Mouse (Mus musculus) v-Abl transformed pro-B cells (cell line): ENCODE data around the gene Rilpl1.

Experiments used
- in situ Hi-C, 2 experiments: fragments of 400-800 bp; cut with MboI; formaldehyde crosslinking; loops; one replicate each; pipeline ENCODE4 v1.15.1; 2025; ENCODE audit not compliant: unreplicated experiment in 2 of 2

The Rilpl1 gene

DNA sequence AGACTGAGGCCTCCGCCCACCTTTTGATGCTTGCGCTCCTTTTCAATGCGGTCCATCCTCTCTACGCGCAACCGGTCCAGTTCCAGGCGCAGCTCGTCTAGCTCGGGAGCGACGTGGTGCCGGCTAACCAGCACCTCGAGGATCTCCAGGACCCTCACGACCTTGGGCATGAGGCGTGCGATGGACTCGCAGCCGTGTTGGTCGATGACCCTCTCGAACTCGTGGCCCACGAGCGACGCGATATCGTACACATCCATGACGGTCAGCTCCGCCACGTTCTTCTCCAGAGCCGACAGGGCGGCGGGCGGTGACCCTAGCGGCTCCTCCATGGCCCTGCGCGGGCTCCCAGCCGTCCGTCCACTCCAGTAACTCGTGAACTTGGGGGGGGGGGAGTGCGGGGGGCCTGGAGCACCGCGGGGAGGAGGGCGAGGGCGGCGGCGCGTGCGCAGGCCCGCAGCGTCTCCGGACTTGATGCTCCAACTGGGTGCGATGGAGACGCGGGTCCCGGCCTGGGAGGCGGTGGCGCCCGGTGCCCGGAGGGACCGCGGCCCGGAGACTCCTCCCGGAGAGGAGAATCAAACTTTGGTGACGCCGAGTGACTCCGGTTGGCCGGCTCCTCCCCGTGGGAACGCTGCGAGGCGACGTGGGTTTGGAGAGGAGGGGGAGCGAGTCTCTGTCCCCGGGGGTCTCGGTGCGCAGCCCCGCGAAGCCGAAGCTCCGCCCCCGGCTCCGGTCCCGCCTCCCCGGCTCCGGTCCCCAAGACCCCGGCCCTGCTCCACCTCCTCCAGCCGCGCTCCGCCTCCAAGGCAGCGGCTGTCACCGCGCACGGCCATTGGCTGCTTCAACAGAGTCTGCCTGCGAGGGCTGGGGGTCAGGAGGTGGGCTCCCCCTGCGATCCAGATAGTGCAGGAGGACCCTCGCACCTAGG lies at the start of gene Rilpl1:
Gene Rilpl1 (minus strand): TSS at position 737 of the 928 bp plus-strand sequence.
- in situ Hi-C loops = loop anchor here (5.0 kb wide), 2 partner anchors 39 to 94 kb away; partner anchors contain the start of gene Kmt5a (in 1 of the 2)

DNA sequence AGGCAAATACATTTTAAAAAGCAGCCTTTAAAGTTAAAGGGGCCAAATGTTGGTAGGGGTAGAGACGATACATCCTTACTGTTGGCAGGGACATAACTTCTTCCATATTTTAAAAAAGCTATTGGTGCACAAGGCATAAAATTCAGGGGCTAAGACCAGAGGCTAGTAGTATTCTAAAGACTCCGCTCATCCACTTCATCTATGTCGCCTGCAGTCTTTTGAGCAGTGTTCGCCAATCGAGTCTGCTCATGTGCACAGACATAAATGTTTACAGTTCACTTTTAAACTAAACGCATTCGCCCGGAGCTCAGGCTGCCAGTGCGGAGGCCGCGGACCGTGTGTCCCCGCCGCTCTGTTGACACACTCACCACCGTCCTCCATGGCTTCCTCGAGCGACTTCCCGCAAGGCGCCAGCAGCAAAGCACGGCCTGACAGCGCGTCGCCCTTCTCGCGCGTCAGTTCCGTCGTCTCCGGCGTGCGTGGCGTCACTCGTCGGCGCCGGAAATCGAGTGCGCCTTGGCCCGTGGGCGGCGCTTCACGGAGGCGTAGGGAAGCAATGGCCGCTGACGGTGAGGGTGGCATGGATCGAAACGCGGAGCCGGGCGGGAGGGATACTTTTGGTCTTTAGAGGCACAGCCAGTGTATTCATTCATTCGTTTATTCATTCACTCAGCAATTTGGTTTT lies 47.6 kb upstream of the Rilpl1 start, which contains the start of the genes Eif2b1 and Gtf2h3:
Gene Eif2b1 (minus strand): TSS at position 499 of the 685 bp plus-strand sequence.
Gene Gtf2h3 (plus strand): TSS at position 508 of the 685 bp plus-strand sequence.
- in situ Hi-C loops = no loop called here

DNA sequence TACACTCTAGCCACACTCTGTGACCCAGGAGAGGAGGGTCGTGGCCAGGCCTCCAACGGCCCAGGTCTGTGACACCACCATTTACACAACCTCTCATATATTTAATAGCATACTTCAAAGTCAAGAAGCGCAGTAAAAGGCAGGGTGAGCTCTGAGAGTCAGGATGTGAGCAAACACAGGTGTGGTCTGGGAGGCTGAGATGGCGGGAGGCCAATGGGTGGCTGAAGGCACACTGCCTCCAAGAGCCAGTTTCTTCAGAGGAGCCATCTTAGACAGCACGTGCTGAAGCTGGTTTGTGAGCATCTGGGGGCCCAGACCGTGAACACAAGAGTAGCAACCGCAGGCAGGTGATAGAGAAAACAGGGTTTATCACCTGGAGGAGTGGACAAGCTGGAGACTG lies 44.3 kb upstream of the Rilpl1 start:
- in situ Hi-C loops = no loop called here

DNA sequence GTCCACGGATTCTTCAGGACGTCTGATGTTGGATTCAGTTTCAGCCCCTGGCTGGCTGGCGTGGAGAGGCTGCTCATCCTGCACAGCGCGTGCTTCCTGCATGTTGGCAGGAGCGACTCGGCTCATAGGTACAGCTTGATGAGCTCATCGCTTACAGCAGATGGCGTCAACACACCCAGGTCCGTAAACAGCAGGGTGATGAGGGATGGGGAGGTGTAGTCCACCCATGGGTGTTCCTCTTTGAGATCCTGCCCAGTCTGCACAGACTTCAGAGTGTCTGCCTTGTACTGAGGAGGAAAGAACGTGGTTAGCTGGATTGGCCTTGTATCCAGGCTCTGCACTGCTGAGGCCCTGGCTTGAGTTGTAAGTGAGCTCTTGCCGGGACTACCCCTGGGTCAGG lies 39.9 kb upstream of the Rilpl1 start:
- in situ Hi-C loops = no loop called here

DNA sequence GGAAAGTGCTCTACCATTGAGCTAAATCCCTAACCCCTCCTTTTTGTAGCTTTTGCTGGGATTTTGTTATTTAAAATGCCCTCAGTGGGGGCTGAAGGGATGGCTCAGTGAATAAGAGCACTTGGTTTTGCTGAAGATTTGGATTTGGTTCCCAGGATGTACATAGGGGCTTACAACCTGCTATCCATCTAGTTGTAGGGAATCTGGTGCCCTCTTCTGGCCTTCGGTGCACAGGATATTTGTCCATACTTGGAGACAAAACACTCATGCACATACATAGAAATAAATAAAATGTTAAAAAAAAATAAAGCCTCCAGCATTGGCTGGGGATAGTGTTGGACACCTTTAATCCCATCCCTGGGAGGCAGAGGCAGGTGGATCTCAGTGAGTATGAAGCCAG lies 24.0 kb upstream of the Rilpl1 start:
- in situ Hi-C loops = no loop called here

DNA sequence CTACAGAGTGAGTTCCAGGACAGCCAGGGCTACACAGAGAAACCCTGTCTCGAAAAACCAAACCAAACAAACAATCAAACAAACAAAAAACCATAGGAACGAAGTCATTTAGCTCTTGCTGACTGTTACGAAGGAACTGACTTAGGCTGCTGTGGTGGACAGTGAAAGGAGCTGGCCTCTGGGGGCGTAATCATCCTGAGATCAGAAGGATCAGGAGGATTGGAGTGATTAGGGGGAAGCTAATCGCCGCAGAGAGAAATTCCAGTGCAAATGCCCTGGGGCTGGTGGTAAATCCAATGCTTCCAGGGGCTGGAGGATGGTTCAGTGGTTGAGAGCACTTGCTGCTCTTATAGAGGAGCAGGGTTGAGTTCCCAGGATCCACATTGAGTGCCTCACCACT lies 22.4 kb upstream of the Rilpl1 start:
- in situ Hi-C loops = loop anchor here in 1 of 2 experiments (5.0 kb wide), 1 partner anchor 196 kb away; no protein-coding TSS in a partner anchor

DNA sequence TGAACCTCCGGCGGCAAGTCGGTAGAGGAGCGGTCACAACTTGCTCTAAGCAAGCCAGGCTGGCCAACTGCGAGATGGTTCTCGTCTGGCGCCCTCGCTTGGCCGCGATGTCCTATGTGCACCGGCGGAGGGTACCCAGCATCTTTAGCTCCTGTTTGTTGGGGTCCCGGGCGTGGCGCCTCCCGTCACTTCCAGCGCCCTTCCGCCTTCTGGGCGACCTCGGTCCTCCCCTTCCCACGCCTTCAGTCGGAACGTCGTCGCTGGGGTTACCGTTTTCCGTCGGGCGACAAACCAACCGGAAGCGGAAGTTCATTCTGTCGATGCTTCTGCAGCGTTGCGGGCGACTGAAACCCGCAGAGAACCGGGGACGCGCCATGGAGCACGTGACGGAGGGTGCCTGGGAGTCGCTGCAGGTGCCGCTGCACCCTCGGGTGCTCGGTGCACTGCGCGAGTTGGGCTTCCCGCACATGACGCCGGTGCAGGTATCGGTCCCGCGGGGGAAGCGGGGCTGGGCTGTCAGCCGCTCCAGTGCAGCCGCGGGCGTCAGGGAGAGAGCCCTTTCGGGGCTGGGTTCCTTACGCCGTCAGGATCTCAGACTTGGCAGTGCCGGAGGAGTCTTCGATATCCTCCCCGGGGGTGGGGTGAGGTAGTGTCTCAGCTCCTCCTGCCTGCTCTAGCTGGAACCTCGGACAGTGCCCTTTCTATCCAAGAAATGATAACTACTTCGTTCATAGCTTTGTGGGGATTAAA lies 21.5 kb upstream of the Rilpl1 start, which contains the start of gene Ddx55:
Gene Ddx55 (plus strand): TSS at position 307 of the 750 bp plus-strand sequence.
- in situ Hi-C loops = loop anchor here in 1 of 2 experiments (5.0 kb wide), 1 partner anchor 195 kb away; no protein-coding TSS in a partner anchor

DNA sequence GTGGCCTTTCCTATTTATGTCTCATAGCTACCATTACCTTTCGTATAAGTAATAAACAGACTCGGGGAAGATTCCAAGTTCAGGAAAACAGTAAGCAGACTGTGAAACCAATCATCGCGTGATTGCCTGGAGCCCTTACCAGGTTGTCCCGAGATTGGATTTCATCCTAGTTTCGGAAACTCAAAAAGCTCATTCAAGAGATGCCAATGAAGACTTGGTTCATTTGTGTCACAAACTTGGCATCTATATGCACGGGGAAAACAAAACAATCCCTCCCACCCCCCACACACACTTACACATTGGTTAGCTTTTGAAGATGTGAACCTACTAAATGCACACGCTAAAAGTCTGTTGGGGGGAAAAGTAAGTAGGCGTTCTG lies 20.9 kb upstream of the Rilpl1 start:
- in situ Hi-C loops = loop anchor here in 1 of 2 experiments (5.0 kb wide), 1 partner anchor 195 kb away; no protein-coding TSS in a partner anchor

DNA sequence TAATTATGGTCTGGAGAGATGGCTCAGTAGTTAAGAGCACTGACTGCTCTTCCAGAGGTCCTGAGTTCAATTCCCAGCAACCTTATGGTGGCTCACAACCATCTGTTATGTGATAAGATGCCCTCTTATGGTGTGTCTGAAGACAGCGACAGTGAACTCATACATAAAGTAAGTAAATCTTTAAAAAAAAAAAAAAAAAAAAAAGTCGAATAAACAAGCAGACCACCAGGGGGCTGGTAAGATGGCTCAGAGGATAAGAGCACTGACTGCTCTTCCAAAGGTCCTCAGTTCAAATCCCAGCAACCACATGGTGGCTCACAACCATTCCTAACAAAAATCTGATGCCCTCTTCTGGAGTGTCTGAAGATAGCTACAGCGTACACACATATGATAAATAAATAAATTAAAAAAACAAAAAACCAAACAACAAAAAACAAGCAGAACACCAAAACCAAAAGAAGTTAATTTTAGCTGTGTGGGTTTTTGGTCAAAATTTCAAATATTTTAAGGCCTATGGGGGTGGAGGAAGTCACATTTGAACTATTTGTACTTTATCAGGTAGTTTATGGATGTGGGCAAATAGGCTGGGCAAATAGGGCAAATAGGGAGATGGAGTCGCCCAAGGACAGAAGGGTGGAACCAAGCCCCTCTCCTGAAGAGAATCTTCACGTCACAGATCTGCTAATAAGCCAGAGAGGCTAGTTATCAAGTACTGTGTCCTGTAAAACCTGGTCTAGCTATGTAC lies 20.3 kb upstream of the Rilpl1 start:
- in situ Hi-C loops = loop anchor here in 1 of 2 experiments (5.0 kb wide), 1 partner anchor 194 kb away; no protein-coding TSS in a partner anchor

DNA sequence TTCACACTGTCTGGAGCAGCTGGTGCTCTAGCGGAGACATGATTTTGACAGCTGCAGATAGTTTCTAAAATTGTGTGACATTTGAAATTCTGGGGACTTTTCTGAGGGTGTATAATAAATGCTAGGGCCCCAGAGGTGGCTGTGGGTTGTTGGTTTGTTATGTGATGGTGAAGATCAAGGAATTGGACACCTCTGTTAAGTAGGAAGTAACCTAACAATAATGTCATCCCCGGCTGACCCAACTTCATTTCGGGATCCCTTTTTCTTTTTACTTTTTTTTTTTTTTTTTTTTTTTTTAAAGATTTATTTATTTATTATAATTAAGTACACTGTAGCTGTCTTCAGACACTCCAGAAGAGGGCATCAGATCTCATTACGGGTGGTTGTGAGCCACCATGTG lies 19.5 kb upstream of the Rilpl1 start:
- in situ Hi-C loops = loop anchor here in 1 of 2 experiments (5.0 kb wide), 1 partner anchor 193 kb away; no protein-coding TSS in a partner anchor

DNA sequence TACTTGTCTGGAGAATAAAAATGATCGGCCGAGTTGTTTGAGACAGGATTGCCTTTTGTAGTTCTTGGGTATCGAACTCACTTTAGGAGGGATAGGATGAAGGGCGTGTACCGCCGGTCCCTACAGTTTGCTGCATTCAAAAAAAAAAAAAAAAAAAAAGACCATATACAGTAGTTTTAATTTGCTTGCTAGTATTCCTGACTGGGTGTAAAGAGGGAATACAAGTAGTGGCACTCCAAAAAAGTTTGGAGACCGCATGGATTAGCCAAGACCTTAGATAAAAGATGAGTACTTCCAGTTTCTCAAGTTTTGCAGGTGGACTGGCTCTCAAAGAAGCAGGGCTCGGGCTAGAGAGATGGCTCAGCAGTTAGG lies 10.4 kb upstream of the Rilpl1 start:
- in situ Hi-C loops = no loop called here

DNA sequence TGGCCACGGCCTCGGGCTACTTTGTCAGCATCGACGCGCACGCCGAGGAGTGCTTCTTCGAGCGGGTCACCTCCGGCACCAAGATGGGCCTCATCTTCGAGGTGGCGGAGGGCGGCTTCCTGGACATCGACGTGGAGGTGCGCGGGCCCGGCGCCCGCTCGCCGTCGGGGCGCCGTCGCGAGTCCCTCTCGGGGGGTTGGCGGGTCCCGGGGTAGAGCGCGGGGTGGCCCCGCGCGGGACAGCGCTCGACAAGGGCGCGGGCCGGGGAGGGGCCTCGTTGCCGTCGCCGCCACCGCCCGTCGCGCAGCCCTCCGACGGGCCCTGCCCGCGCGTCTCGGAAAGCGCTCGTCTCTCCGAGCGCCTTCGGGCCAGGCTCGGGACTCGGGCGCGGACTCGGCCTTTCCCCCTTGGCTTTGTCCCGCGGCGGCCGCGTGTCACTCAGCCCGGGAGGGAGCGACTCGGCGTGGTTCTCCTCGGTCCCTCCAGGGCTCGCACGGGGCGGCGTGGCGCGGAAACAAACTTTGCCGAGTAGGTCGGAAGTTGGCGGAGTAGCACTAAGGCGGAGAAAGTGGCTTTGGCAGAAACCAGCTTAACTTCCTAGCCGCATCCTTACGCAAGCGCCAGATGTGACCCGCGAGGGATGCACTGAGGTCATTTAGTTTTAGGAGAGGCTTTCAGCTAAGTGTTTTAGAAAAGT lies 9.9 kb upstream of the Rilpl1 start:
- in situ Hi-C loops = no loop called here

DNA sequence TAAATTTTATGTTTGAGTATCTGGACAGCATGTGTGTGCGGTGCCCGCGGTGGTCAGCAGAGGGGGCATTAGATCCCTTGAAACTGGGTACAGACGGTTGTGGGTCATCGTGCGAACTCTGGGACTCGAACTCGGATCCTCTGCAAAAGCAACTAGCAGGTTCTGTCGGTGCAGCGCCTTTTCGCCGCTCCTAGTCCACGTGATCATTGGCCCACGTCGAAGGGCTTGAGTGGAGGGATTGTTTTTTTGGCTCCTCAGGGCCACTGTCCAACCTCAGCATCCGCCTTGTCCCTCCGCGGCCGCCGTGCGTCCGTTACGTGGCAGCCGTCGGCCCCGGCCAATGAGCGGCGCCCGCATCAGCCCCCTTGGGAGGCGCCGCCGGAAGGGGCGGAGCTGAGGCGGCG lies 9.2 kb upstream of the Rilpl1 start, which contains the start of gene Tmed2:
Gene Tmed2 (plus strand): TSS at position 313 of the 404 bp plus-strand sequence.
- in situ Hi-C loops = no loop called here

DNA sequence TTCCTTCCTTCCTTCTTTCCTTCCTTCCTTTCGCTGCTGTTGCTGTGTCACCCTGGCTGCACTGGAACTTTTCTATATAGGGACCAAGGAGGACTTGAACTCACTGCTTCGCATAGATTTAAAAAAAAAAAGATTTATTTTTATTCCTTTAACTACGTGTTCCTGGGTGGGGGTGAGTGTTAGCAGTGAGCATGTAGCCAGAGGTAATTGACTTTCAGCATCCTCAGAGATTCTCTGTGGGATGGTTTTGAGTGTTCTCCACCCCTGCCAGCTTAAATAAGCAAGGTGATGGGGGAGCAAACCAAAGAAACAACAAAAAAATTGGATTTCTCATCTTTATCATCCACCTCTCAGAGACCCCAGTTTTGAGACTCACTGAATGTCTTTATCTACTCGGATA lies 8.7 kb upstream of the Rilpl1 start:
- in situ Hi-C loops = loop anchor here in 1 of 2 experiments (5.0 kb wide), 1 partner anchor 103 kb away; the partner anchor contains the start of gene Kmt5a

DNA sequence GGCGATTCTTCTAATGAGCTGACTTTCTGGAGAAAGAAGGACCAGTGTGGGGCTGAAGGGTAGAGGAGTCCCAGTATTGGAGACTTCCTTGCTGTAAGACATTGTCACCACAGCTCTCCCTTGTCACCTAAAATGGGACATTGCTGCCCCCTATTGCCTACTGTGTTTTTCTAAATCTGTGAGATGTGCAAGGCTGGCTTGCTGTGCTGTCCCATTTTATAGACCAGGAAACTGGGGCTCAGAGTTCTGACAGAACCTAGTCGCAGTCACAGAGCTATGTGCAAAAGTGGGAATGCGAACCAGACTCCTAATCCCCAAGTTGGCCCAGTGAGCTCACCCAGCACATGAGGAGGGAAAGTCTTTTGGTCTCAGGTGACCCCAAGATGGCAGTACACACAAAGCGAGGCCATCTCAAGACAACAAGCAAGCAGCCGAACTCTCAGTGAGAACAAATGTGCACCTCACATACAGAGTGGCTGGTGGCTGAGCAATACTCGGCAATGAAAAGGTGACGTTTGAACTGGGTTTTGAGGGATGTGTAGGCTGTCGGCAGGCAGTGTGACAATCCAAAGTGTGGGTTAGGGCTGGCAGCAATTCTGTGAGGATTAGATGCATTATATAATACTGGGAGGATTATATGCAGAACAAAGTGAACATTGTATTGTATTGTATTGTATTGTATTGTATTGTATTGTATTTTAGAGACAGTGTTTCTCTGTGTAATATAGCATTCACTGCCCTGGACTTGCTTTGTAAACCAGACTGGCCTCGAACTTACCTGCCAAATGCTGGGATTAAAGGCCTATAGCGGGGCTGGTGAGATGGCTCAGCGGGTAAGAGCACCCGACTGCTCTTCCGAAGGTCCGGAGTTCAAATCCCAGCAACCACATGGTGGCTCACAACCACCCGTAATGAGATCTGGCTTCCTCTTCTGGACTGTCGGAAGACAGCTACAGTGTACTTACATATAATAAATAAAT lies 7.9 kb upstream of the Rilpl1 start:
- in situ Hi-C loops = loop anchor here in 1 of 2 experiments (5.0 kb wide), 1 partner anchor 102 kb away; the partner anchor contains the start of gene Kmt5a

DNA sequence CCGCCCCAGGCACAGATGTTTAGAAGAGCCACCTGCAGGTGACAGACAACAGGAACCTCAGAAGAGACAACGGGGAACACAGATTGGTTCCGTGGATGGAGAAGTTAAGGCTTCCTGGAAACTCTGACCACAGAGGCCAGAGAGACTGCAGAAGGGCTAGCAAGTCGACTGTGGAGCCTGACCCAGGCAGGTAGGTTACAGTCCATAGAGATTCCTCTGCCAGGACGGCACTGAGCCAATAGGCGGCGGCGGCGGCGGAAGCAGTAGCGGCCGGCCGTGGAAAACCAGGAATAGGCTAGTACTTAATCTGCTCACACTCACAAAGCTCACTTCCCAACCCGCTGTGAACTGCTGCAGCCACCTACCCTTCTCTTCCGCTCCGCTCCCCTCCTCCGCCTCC lies 5.6 kb upstream of the Rilpl1 start:
- in situ Hi-C loops = loop anchor here in 1 of 2 experiments (5.0 kb wide), 1 partner anchor 99 kb away; the partner anchor contains the start of gene Kmt5a

DNA sequence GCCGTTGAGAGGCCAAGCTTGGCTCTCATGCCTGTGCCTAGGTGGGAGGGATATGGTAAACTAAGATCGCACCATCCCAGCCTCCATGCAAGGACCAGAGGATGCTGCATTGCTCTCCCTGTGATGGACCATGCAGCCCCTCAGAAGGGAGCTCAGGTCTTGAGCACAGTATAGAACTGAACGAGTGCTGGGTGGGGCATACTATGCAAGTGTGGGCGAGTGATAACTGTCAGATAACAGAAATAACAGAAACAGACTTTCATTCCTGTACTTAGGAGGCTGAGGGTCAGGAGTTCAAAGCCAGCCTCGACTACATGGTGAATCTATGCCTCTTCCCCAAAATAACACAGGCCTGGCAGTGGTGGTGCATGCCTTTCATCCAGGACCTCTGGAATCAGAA lies 3.8 kb upstream of the Rilpl1 start:
- in situ Hi-C loops = loop anchor here in 1 of 2 experiments (5.0 kb wide), 1 partner anchor 98 kb away; the partner anchor contains the start of gene Kmt5a
